Mouse (Mus musculus) heart, postnatal 25 days (tissue): ENCODE data around the gene Deup1. TPM values are rescaled to one million over a fixed set of nuclear protein-coding genes. Genes with fewer than 3 reads are reported as not detected.

ENCODE experiments used
- DNase-seq: peaks from one replicate; pipeline ENCODE4 v3.0.0; 2022; ENCODE audit warnings: low spot score
- intact Hi-C: fragments of 180-260 bp; cut with DNase I; formaldehyde crosslinking; loops from one replicate; pipeline ENCODE4 v1.15.1; 2025
- total RNA-seq, 2 experiments: library from RNA; stranded (reverse); gene quantifications; 2 replicates each; pipeline ENCODE4 v1.2.3; 2021

Gene Deup1
- total RNA-seq, 2 experiments from 2014 or later: 0.25 TPM; not detected in 1

DNA sequence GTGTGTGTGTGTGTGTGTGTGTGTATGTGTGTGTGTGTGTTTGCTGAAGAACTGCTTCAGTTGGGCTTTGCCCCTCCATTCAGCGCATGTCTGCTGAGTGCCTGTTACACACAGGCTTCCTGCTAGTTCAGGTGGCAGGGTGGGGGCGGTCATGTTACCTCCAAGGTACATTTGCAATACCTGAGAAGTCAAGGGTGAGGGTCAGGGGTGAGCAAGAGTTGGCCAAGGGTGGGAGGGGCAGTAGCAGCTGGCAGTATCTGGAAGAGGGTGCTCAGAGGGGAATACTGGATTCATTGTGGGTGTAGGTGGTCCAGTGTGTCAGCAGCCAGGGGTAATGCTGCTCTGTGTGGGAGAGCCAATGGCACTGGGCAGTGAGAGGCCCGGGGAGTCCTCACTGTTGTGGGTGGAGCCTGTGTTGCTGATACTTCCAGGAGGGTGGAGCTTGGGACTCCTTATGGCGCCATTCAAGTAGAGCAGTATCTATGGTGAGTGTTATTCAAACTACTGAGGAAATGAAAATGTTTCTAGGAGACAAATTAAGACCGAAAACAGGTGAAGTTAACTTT is 90.8 kb downstream of the Deup1 start:
- intact Hi-C loops: no loop called here
- no peak for DNase-seq

DNA sequence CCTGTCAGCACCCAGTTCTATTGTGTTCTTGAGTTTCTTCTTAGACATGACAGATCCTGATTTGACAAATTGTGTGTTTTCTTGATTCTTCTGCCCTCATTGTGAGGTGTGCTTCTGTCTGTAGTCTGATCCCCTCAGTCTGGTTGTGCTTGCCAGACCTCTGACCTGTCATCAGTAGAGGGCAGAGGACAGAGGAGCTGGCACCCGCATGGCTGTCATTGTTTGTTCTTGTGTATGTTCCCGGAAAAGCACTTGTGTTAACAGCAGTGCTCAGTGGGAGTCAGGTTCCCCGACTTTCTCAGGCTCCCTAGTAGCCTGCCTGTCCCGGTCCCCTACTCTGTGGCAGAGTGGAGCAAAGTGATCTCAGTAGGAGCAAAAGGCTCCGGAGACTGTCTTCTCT is 92.3 kb downstream of the Deup1 start:
- DNase-seq: no peak

DNA sequence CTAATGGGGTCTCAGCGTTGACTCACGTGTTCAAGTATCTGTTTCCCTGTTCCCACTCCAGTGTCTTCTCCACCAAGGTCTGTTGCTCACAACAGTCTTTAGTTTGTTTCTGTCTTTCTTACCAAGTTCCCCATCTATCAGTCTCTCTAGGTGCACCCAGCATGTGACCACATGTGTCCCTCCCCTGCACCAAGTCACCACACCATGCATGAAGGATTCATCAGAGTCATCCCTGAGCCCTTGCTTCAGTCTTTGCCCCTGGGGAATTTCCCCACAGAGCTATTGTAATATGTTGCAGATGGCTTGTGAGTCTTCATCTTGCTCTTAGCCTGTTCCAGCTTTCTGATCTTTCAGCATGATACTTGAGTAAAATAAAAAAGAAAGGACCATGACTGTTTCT is 93.6 kb downstream of the Deup1 start:
- intact Hi-C loops: no loop called here
- no peak for DNase-seq

More for the DNA sequence above, 92.3 kb downstream of the Deup1 start:
- intact Hi-C loops: no loop called here

DNA sequence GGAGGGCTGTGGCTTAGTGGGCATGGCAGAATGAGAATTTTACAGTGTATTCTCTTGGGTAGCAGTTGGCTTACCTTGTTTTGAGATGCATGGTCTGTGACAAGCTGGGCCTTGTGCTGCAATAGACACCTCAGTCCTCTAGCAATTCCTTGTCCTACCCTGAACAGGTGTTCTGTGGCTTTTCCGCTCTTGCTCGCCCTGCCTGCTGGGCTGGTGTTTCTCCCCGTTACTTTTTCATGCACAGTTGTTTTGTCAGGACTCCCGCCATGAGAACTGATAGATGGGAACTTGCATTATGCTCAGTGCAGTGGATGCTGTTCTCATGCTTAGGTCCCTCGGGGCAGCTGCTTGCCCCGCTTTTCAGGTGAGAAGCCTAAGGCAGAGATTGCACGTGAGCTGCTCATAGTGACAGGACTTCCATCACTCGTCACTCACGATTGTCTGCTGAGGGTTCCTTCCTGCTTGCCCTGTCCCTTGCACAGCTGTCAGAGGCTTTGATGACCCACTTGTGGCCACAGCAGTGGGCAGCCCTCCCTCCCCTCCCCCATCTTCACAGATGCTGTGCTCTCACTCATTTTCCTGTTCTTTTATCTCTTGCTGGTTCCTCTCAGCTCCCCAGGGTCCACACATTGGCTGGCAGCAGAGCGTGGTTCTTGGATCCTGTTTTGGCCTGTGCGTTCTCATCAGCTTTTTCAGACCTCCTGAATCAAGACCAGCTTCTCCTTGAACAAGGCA is 94.2 kb downstream of the Deup1 start:
- intact Hi-C loops: no loop called here
- no peak for DNase-seq

DNA sequence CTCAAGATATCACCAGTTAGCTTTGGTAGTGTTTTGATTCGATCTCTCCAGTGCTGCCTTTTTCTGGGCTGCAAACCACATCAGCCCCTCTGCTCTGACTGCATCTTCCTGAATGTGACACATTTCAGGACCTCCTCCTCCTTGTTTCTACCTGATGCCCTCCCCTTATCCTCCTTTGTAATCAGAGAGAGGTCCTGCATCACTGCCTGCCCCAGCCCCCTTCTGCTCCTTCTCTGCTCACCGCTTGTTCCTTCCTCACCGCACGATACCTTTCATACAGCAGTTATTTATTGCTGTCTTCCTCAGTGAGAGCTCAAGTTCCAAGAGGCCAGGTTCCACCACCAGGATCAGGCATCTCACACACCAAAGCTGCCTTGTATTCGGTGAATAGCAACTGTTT is 96.5 kb downstream of the Deup1 start:
- no peak for DNase-seq
- intact Hi-C loops: no loop called here

DNA sequence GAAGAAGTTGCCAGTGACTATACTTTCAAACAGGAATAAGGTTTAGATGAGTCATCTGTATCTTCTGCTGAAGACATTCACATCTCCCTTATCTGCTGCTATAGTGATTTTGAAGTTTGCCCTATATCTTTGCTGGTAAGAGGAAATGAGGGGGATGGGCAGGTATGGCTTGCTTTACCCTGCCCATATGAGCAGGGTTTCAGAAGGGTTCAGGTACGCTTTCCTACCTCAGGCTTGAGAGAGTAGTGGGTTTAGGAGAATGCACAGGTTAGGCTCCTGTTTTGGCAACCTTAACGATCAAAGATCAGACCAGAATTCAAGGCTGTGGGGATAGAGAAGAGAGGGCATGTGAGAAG is 97.8 kb downstream of the Deup1 start:
- DNase-seq: no peak
- intact Hi-C loops: no loop called here

DNA sequence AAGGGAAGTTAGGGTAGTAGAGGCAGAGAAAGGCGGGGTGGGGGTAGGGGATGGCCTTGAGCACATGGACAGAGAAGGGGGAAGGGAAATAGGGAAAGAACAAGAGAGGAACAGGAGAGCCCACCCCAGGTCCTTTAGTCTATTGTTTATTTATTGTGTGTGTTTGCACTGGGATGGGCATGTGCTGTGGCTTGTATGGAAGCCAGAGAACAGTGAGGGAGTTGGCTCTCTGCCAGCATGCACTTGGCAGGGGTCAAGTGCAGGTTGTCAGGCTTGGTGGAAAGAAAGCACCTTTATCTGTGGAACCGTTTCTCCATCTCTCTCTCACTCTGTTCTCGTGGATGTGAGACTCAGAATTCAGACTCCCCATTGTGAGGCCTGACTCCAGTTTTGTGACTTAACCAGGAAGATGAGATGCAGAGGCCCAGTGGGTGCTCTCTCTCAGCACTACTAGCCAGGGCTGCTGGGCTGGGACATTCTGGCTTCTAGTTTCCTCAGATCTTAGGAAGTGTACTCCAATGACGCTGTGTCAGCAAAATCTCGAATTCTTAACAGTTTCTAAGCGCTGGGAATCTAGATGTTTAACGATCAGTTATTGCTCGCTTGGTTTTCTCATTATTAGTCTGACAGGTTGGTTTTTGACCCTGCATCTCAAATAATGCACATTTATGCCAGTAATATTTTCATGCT is 98.3 kb downstream of the Deup1 start:
- intact Hi-C loops: no loop called here
- no peak for DNase-seq

DNA sequence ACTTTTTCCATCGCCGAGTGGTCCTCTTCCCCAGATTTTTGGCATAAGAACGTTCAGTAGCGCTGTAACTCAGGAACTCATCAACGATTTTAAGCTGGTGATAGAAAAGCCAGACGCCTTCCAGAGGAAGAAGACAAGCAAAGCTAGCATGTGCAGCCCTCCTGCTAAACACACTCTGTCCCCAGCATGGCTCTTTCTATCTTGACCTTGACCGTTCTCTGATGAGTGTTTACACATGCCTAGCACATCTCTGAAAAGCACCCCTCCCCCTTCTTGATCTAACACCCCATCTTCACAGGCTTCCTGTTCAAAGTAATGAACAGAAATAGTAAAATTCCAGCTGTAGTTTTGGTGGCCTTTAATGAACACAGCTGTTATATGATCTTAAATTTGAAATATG is 99.4 kb downstream of the Deup1 start:
- no peak for DNase-seq

DNA sequence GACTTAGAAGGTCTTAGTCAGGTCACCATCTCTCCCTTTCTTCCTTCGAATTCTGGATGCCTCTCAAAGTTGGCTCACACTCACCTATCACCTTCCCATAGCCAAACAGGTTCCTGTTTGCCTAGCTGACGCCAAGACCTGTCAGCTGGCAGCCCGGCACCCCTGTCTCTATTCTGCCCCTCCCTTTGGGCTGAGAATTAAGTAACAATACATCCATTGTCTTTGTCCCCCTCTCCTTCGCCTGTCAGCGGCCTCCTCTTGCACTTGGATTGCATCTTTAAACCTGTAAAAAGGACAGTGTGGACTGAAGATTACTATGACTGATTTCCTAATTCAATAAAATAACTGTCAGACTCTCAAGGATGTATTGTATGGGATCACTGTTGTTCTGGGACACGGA is 99.9 kb downstream of the Deup1 start:
- intact Hi-C loops: loop anchor here (2.0 kb wide), 1 partner anchor 33 kb away; no protein-coding TSS in a partner anchor
- no peak for DNase-seq

More for the DNA sequence above, 99.4 kb downstream of the Deup1 start:
- intact Hi-C loops: no loop called here

DNA sequence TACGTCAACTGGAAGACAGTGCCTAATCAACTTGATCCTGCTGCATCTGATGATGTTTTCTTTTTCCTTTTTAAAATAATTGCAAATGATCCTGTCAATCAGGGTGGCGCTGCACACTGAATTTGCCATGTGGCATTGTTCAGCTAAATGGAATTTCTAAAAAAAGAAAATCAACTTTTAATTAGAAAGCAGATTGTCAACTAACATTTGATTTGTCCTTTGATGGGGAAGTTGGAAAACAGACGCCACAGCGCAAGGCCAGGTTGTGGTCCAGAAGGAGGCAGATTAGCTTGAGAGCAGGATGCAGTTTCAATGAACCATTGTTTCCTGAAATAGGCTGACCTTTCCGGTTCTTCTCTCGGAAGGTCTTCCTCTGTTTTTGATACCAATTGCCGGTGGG is 101.2 kb downstream of the Deup1 start:
- intact Hi-C loops: loop anchor here (2.0 kb wide), 1 partner anchor 32 kb away; no protein-coding TSS in a partner anchor
- no peak for DNase-seq

DNA sequence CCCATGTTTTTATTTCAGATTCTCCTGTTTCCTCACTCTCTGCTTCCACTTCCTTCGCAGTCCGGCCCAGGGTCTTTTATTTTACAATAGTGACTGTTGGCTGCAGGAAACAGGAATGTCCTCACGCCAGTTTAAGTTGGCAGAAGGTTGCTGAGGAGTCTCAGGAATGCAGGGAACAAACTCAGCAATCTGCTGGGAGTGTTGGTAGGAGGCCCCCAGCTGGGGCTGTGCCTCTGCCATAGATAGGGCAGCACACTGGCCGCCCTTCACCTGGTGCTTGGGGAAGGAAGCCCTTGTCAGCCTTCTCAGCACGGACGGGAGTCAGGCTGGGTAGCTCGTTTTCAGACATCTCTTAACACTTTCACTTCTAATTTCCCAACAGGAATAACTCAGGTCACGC is 102.5 kb downstream of the Deup1 start:
- intact Hi-C loops: loop anchor here (2.0 kb wide), 1 partner anchor 18 kb away; no protein-coding TSS in a partner anchor
- DNase-seq: no peak

DNA sequence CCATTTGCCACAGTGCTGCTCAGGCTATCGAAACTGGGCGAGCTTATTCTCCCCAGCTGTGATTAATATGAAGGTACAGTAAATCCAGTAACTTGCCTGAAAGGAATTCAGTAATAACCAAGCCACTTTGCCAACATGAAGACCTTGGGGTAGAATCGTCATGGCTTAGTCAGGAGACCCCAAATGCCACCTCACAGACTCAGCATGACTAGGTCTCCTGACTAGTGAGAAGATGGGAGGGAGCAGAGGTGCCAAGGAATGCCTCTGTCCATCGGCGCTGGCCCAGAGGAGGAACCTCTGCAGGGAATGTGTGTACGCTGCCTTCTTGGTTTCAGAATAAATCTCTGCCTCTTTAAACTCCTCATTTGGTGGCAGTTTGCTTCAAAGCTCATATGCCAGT is 104.1 kb downstream of the Deup1 start:
- no peak for DNase-seq
- intact Hi-C loops: loop anchor here (2.0 kb wide), 1 partner anchor 17 kb away; no protein-coding TSS in a partner anchor

DNA sequence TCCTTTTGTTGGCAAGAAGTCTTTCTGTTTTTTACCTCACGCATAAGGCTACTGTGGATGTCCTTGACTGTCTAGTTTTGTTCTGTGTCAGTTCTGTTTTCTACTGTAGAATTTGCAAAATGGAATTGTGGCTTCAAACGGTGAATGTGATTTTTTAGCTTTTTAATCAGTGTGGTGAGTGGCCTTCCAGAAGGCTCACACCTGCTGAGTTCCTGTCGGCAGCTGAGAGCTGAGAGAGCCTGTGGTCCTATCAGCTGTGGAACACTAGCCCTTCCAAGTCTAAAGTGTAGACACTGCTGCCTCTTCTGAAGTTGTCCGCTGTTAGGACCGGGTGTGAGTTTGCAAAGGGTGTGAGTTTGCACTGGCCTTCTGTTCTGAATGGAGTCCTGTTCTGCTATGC is 104.8 kb downstream of the Deup1 start:
- DNase-seq: no peak
- intact Hi-C loops: no loop called here

DNA sequence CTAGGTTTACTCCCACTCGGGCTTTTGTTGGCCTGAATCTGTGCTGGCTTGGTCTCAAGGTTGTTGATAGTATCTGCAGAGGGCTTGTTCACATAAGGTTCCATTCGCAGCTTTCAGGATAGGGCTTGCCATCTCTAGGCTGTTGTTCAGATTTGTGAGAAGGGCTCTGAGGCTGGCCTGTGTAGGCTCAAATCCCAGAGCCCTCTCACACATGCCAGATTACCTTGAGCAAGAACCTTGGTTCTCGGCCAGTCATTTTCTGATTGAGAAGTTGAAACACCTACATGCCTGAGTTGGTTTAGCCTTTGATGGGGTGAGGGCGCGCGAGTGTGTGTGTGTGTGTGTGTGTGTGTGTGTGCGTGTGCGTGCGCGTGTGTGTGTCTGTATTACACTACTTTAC is 105.4 kb downstream of the Deup1 start:
- intact Hi-C loops: no loop called here
- DNase-seq: no peak

DNA sequence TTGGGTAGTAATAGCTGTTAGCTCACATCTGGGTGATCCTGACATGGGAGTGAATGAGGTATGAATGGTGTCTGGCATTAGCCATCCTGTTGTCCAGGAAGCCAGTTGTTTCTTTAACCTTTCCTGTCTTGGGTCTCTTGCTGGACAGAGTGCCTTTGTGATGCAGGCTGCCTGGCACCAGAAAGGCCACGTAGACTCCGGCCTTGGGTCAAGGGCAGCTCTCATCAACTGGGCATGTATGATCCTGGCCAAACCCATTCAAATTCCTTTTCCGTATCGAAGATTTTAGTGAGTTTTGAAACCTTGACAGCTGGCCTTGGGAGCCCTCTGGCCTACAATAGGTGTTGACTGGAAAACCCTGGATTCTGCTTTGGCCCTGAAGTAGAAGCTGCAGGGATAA is 109.8 kb downstream of the Deup1 start:
- intact Hi-C loops: no loop called here
- DNase-seq: no peak

DNA sequence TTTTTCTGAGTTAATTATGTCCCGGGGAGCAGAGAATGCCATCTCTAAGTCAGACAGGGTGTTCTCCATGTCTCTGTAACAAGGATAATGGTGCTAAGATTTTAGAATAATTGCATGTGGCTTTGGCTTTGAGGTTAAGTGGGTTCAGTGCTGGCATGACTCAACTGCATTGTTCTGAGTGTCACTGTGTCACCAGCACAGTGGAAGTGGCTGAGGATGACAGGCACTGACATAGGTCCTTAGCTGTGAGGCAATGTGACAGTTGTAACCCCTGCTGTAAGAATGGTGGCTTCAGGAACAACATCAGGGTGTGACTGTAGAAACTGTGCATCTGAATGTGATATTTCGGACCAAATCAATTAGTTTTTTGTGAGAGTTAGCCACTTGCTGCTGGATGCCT is 111.7 kb downstream of the Deup1 start:
- intact Hi-C loops: no loop called here
- DNase-seq: no peak

DNA sequence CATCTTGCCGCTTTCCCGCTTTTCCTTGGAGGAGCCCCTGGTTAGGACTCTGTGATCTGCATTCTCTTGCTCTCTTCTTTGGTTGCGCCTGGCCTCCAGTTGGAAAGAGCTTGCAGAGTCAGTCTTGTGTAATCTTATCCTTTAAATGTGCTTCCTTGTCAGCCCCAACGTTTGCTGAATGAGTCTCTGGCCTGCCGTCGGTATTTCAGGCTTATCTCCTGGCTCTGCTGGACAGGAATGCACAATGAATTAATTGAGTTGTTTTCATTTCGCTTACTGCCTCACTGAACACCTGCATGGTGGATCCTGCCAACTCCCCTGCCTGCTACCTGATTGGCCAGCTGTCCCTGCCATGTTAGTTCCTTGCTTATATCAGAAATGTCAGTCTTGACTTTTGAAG is 114.8 kb downstream of the Deup1 start:
- DNase-seq: no peak
- intact Hi-C loops: no loop called here

DNA sequence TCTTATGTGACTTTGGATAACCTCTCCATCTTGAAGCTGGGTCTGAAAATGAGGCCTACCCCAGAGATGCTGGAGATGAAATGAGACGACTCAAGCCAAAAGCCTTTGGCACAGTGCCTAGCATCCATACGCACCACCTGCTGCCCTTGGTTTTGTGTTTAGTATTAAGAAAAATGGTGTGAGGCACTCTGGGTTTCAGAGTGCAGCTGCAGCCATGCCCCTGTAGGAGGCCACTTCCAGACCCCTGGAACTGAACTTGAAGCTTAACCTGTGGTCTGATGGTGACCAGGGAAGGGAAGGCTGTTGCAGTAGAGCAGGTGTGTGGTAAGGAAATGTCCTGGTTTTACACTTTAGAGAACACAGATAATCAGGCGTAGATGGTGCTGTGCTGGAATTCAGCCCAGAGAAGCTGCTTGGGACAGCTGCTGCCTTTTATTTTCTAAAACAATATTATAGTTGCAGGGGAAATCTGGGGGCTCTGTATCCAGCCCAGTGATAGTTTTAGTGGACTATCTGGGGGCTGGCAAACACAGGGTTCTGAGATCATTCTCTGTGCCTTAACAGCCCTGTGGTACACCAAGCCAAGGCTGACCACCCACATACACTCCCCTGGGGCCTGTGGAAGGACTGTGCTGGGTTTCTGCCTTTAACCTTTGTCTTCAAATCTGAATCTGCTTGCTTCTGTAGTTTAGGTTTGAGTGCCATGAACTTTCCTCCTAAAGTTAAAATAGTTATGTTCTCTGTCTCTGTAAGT is 117.0 kb downstream of the Deup1 start:
- DNase-seq: no peak
- intact Hi-C loops: no loop called here
